Mouse (Mus musculus) ES-E14 (cell line): Measurements from ENCODE around the gene Prpf19. TPM values are rescaled to one million over a fixed set of nuclear protein-coding genes. Genes with fewer than 3 reads are reported as not detected.

Experiments used
- DNase-seq: peaks from one replicate; pipeline ENCODE4 v3.0.0-alpha.2; 2013; ENCODE audit warnings: low read depth, low spot score
- H3K27ac ChIP-seq: 2 replicates; pipeline ENCODE4 v1.5.1; 2012; ENCODE audit warnings: low read depth, mild to moderate bottlenecking, low read length, moderate library complexity, mixed read lengths; ENCODE audit not compliant: poor library complexity, insufficient read depth, severe bottlenecking
- H3K36me3 ChIP-seq: 2 replicates; pipeline ENCODE4 v1.6.1; 2012; ENCODE audit warnings: mild to moderate bottlenecking, low read length, moderate library complexity, mixed read lengths; ENCODE audit not compliant: control insufficient read depth, poor library complexity, insufficient read depth, severe bottlenecking
- H3K4me1 ChIP-seq, 2 experiments: fragments of 150-350 bp in 1 of 2; sonication (generic) in 1 of 2; 2 replicates each; pipeline ENCODE4 v1.6.1; 2012; ENCODE audit warnings: low read length in 2 of 2, mild to moderate bottlenecking in 1 of 2, mixed read lengths in 1 of 2; ENCODE audit not compliant: control insufficient read depth in 2 of 2, insufficient read depth in 2 of 2, poor library complexity in 1 of 2
- H3K4me3 ChIP-seq, 2 experiments: fragments of 150-350 bp in 1 of 2; sonication (generic) in 1 of 2; 2 replicates each; pipeline ENCODE4 v1.5.1; 2012; ENCODE audit warnings: low read length in 2 of 2, low read depth in 1 of 2, mild to moderate bottlenecking in 1 of 2, mixed read lengths in 1 of 2; ENCODE audit not compliant: insufficient read depth in 1 of 2, poor library complexity in 1 of 2, severe bottlenecking in 1 of 2
- H3K9ac ChIP-seq: 2 replicates; pipeline ENCODE4 v1.6.1; 2012; ENCODE audit warnings: low read depth, mild to moderate bottlenecking, low read length, mixed read lengths; ENCODE audit not compliant: poor library complexity, insufficient read depth, severe bottlenecking
- H3K9me3 ChIP-seq: fragments of 150-350 bp; sonication (generic); 2 replicates; pipeline ENCODE4 v1.6.1; 2012; ENCODE audit warnings: low read depth, mild to moderate bottlenecking, low read length; ENCODE audit not compliant: control insufficient read depth, insufficient read depth
- CHD2 ChIP-seq: IDR thresholded peaks from 2 replicates; pipeline ENCODE4 v1.6.1; 2014; ENCODE audit warnings: mild to moderate bottlenecking, low read depth, low read length, inconsistent platforms
- HCFC1 ChIP-seq: IDR thresholded peaks from 2 replicates; pipeline ENCODE4 v1.6.1; 2012; ENCODE audit warnings: low read length, inconsistent platforms, borderline replicate concordance; ENCODE audit not compliant: insufficient read depth
- MAFK ChIP-seq: IDR thresholded peaks from 2 replicates; pipeline ENCODE4 v1.6.1; 2014; ENCODE audit warnings: mild to moderate bottlenecking, low read depth, low read length, inconsistent platforms; ENCODE audit not compliant: insufficient read depth
- ZC3H11A ChIP-seq: IDR thresholded peaks from 2 replicates; pipeline ENCODE4 v1.6.1; 2012; ENCODE audit warnings: low read depth, mild to moderate bottlenecking, inconsistent platforms, low read length, borderline replicate concordance
- ZNF384 ChIP-seq: IDR thresholded peaks from 2 replicates; pipeline ENCODE4 v1.6.1; 2012; ENCODE audit warnings: low read depth, low read length, inconsistent platforms
- in situ Hi-C, 2 experiments: fragments of 600-800 bp; cut with MboI; formaldehyde crosslinking; loops; one replicate each; pipeline ENCODE4 v1.15.1; 2025; ENCODE audit warnings: low sequenced_read_pairs in 2 of 2, inconsistent platforms in 1 of 2; ENCODE audit not compliant: unreplicated experiment in 2 of 2
- total RNA-seq: library from RNA; depleted of rRNA; stranded (reverse); fragments of 300-350 nt; gene quantifications from 2 replicates; pipeline ENCODE4 v1.2.3, GENCODE M21; 2012

Prpf19 gene
- total RNA-seq, 1 experiment: 146 TPM

DNA sequence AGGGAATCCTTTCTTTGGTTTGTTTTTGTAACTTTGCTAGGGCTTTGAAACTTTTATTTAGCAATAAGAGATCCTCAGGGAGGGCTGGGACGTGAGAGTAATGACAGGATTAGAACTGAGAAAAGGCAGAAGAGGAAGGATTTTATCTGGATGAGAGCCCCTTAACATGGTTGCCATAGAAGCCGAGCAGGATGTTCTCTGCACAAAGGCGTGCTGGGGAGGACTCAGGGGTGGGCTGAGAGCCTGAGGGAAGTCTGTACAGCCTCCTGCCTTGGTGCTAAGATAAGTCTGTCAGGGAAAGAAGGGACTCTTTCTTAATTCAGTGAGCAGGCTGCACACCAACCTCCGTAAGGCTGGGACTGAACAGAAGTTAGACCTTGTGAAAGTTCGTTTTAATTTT is 40.0 kb downstream of the Prpf19 start:
- no peak for TF ChIP-seq ZC3H11A
- no peak for TF ChIP-seq CHD2
- no peak for TF ChIP-seq MAFK
- no peak for TF ChIP-seq ZNF384
- TF ChIP-seq HCFC1: no peak
- Histone ChIP-seq H3K9me3 (no peaks in the 10 kb centered on the region), H3K4me3 (no peak overlapping the region), H3K9ac (no peak overlapping the region), H3K36me3 (no peaks in the 10 kb centered on the region), H3K4me1 (peaks cover 0 to 2% of the 10 kb centered on the region in 2 experiments; a peak in 2 of 4 replicates), H3K27ac (no peak overlapping the region)
- DNase-seq: no peak
- in situ Hi-C loops: no loop called here

DNA sequence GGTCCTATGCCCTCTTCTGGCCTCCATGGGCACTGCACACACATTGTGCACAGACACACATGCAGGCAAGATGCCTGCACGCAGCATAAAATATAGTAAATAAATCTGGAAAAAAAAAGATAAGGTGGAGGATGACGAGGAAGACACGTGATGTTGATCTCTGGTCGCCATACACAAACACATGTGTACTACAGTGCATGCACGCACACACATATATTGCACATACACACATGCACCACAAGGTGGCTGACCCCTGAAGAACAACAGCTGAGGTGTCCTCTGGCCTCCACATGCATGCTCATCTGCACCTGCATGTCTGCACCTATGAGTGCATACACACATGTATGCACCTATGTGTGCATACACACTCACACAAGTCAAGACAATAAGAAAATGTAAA is 41.0 kb downstream of the Prpf19 start:
- in situ Hi-C loops: no loop called here
- DNase-seq: no peak
- no peaks in the 10 kb centered on the region for H3K36me3 ChIP-seq
- H3K4me1 ChIP-seq: peaks cover 0 to 10% of the 10 kb centered on the region in 2 experiments; a peak in 2 of 4 replicates
- no peak overlapping the region for H3K9ac ChIP-seq
- no peaks in the 10 kb centered on the region for H3K9me3 ChIP-seq
- no peak overlapping the region for H3K27ac ChIP-seq
- H3K4me3 ChIP-seq: no peak overlapping the region
- TF ChIP-seq ZC3H11A (peak; percentile 28; the same call in 1 of the 2 replicates), HCFC1 (no peak), MAFK (no peak), ZNF384 (no peak), CHD2 (no peak)

DNA sequence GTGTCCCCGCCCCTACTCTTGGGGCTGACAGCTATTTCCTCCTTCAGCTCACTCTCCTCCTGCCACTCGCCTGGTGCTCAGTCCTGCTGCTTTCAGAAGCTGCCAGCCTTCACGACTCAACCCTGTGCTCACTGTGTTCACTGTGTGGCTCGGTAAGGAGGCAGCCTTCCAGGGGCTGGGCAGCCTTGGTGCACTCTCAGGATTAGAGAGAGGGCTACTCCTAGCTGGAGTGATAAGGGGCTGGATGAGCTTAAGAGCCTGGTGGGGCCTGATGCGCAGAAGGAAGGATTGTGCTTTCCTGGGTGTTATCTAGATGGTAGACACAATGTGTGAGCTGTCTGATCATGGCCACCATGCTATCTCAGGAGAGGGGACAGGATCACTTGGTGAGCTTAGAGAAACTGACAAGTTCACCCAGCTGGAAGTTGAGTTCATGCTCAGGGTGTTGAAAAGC is 42.1 kb downstream of the Prpf19 start, which contains the start of gene Ptgdr2:
Gene Ptgdr2, plus strand, starts transcription at position 51 of the 454 bp plus-strand sequence.
- TF ChIP-seq ZNF384 (no peak), CHD2 (no peak), ZC3H11A (no peak), HCFC1 (no peak), MAFK (no peak)
- H3K4me1 ChIP-seq: peaks cover 2 to 10% of the 10 kb centered on the region in 2 experiments; a peak in 2 of 4 replicates
- in situ Hi-C loops: no loop called here
- H3K9ac ChIP-seq: no peak within 1 kb of the TSS
- H3K4me3 ChIP-seq: no peak within 1 kb of the TSS
- H3K9me3 ChIP-seq: no peaks in the 10 kb centered on the region
- no peak for DNase-seq
- peaks cover 6% of the 10 kb centered on the region for H3K36me3 ChIP-seq
- H3K27ac ChIP-seq: no peak within 1 kb of the TSS

DNA sequence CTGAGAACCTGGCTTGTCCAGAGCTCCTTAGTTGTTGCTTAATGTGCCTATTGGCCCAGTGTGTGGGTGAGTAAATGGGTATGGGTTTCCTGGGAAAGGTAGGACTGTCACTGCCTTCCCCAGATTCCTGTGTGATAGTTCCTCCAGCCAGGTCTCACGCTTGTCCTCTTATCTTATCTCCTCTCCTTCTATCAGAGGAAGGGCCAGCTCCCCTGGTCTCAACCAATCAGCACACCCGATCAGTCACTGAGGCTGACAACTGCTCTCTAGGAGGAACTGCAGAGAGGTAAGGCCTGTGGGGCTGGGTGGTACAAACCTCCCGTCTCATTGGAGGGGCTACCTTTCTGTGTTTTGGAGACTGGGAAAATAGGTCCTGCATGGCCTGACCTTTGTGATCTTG is 43.7 kb downstream of the Prpf19 start:
- Histone ChIP-seq H3K9me3 (no peaks in the 10 kb centered on the region), H3K4me3 (no peak overlapping the region), H3K36me3 (peaks cover 21% of the 10 kb centered on the region), H3K4me1 (peaks cover 2 to 10% of the 10 kb centered on the region in 2 experiments; a peak in 2 of 4 replicates), H3K27ac (no peak overlapping the region), H3K9ac (no peak overlapping the region)
- no peak for DNase-seq
- TF ChIP-seq CHD2: no peak
- no peak for TF ChIP-seq HCFC1
- no peak for TF ChIP-seq ZNF384
- TF ChIP-seq MAFK: no peak
- TF ChIP-seq ZC3H11A: no peak
- in situ Hi-C loops: no loop called here
